Mouse (Mus musculus) kidney, adult 2 months (tissue): Measurements from ENCODE around the gene Ifit1bl1.

Experiments used
- CTCF ChIP-seq: fragments of 200-500 bp; conservative IDR thresholded peaks from 2 replicates; pipeline ENCODE4 v1.5.1; 2011; ENCODE audit warnings: low read depth, mild to moderate bottlenecking, control low read depth, low read length, moderate library complexity, mixed read lengths; ENCODE audit not compliant: insufficient read depth, insufficient read length
- POLR2A ChIP-seq: fragments of 200-500 bp; IDR thresholded peaks from one replicate; pipeline ENCODE4 v1.6.1; 2011; ENCODE audit warnings: low read depth, low read length, control low read depth

DNA sequence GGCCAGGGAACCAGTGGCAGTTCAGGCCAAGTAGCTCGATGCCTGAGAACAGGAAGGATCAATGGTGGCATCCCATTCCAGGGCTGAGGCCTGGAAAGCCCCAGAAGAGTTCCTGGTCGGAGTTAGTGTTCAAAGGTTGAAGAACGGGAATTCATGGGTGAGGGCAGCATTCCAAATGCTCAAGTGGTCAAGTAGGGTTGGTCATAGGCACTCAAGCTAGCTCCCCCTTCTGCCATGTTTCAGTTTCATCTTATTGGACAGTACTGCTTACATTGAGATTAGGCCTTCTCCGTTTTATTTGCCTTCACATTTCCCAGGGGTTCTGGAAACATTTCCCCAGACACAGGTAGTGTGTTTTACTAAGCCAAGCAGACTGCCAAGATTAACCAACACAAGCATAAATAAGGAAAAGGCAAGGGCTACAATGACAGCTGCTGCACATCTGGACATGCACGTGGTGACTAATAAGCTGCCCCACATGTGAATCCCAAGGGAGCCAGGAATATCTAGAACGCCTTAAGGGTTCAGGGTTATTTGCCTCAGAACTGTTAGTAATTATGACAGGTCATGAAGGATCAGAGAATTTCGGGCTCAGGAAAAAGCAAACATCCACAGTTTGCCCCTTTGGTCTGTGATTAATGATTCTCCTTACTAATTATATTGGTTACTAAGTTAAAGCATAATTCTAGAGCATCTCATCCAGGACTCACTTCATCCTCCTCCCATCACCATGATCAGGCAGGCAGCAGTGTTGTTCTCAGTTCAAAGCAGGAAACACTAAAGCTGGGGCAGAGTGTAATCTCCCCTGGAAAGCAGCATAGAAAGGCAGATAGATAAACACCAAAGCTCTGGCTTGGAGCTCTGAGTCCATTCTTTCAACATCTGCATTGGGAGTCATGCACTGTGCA is 32.5 kb downstream of the Ifit1bl1 start:
- TF ChIP-seq CTCF (no peak), POLR2A (no peak)
